8 mouse cellular contexts compared by ENCODE assay signal in genomic region chr10:80665459-80665858, GRCm38 (mm10). TPM values are rescaled to one million over a fixed set of nuclear protein-coding genes. Genes with fewer than 3 reads are reported as not detected.
DNase-seq lines count a peak whose midpoint lies in the region; ATAC-seq and TF ChIP-seq lines count a peak whose summit lies in the region.

No protein-coding gene starts in this region.

- no peak for TF ChIP-seq CTCF in thymus, adult 2 months (IDR thresholded peaks at IDR 0.05; ENCODE audit: borderline replicate concordance, control insufficient read depth, extremely low read depth, insufficient read depth, low read length, poor library complexity)

- H3K27ac ChIP-seq in thymus, adult 2 months (ENCODE audit: control insufficient read depth, insufficient read depth, low read length) = peak overlapping the region; percentile 16; the same call in 1 of the 2 replicates
- peak overlapping the region; percentile 65; the same call in 1 of the 2 replicates for H3K27ac ChIP-seq in limb, embryonic 14.5 days (replicated peaks; ENCODE audit: low read depth, low read length)
- peak overlapping the region; percentile 94 for H3K27ac ChIP-seq in stomach, embryonic 16.5 days (ENCODE audit: low read length)

- no peak overlapping the region for H3K4me3 ChIP-seq in thymus, adult 2 months (ENCODE audit: control insufficient read depth, insufficient read depth, low read length)
- no peak overlapping the region for H3K4me3 ChIP-seq in limb, embryonic 14.5 days (replicated peaks; ENCODE audit: low read length)
- H3K4me3 ChIP-seq in stomach, embryonic 16.5 days (replicated peaks; ENCODE audit: low read length) = no peak overlapping the region

- peaks cover 39% of the 10 kb centered on the region for H3K4me1 ChIP-seq in thymus, adult 2 months (replicated peaks; ENCODE audit: control insufficient read depth, insufficient read depth, low read length)
- peaks cover 15% of the 10 kb centered on the region for H3K4me1 ChIP-seq in limb, embryonic 14.5 days (ENCODE audit: control insufficient read depth, insufficient read depth, low read length)
- H3K4me1 ChIP-seq in stomach, embryonic 16.5 days (ENCODE audit: control insufficient read depth, insufficient read depth, low read length) = peaks cover 45% of the 10 kb centered on the region

- WGBS in thymus, adult 2 months = 63% methylated on average over 4 of the region's 4 CpGs
- WGBS in limb, embryonic 14.5 days = 63% methylated on average over 4 of the region's 4 CpGs
- 49% methylated on average over 4 of the region's 4 CpGs for WGBS in stomach, embryonic 16.5 days

- no peak for ATAC-seq in limb, embryonic 14.5 days (ENCODE audit: low FRiP score, low read depth)
- ATAC-seq in stomach, embryonic 16.5 days (ENCODE audit: insufficient read depth, low FRiP score) = no peak
- ATAC-seq in monocyte, adult 5-6 weeks (replicated peaks; ENCODE audit: insufficient number of reproducible peaks, low FRiP score, low TSS enrichment, poor library complexity, severe bottlenecking) = no peak

- no peak for TF ChIP-seq POLR2A in thymus, adult 2 months (IDR thresholded peaks at IDR 0.05; ENCODE audit: control insufficient read depth, extremely low read depth, insufficient read depth, low read length, poor library complexity)
- no peak for TF ChIP-seq POLR2A in limb, embryonic 14.5 days (IDR thresholded peaks at IDR 0.05; ENCODE audit: borderline replicate concordance, extremely low read depth, insufficient read depth, insufficient read length)

- intact Hi-C loops in gastrocnemius, postnatal 14 days (cut with DNase I; ENCODE audit: low total_unique reads) = no loop called here

- peak; percentile 60 for DNase-seq in gastrocnemius, postnatal 25 days
- no peak for DNase-seq in gastrocnemius, postnatal 14 days
- DNase-seq in thymus, adult 2 months = no peak
- no peak for DNase-seq in thymus, postnatal 14 days
- no peak for DNase-seq in limb, embryonic 14.5 days (ENCODE audit: low spot score)
- no peak for DNase-seq in T-cell, adult 2 months (ENCODE audit: low spot score)

- no peaks in the 10 kb centered on the region for H3K9me3 ChIP-seq in limb, embryonic 14.5 days (ENCODE audit: control insufficient read depth, low read length)
- no peaks in the 10 kb centered on the region for H3K9me3 ChIP-seq in stomach, embryonic 16.5 days (replicated peaks; ENCODE audit: control insufficient read depth, low read length)

- H3K27me3 ChIP-seq in thymus, adult 2 months (ENCODE audit: control insufficient read depth, insufficient read depth, low read length) = no peaks in the 10 kb centered on the region
- H3K27me3 ChIP-seq in limb, embryonic 14.5 days (ENCODE audit: control insufficient read depth, insufficient read depth, low read length) = no peaks in the 10 kb centered on the region
- no peaks in the 10 kb centered on the region for H3K27me3 ChIP-seq in stomach, embryonic 16.5 days (ENCODE audit: control insufficient read depth, insufficient read depth, low read length)

- H3K4me2 ChIP-seq in limb, embryonic 14.5 days (replicated peaks; ENCODE audit: low read depth, low read length, severe bottlenecking) = 0 out of 2 replicates have a peak overlapping the region, but pooled peaks have one; percentile 33
- H3K4me2 ChIP-seq in stomach, embryonic 16.5 days (ENCODE audit: low read depth, low read length) = peak overlapping the region; percentile 49; the same call in 1 of the 2 replicates

- no peak overlapping the region for H3K9ac ChIP-seq in limb, embryonic 14.5 days (ENCODE audit: low read depth, low read length, severe bottlenecking)
- peak overlapping the region; percentile 58; the same call in 1 of the 2 replicates for H3K9ac ChIP-seq in stomach, embryonic 16.5 days (ENCODE audit: low read length)

- peaks cover 51% of the 10 kb centered on the region for H3K36me3 ChIP-seq in thymus, adult 2 months (ENCODE audit: control insufficient read depth, insufficient read depth, low read length)
- peaks cover 46% of the 10 kb centered on the region for H3K36me3 ChIP-seq in limb, embryonic 14.5 days (ENCODE audit: control insufficient read depth, insufficient read depth, low read length)
- H3K36me3 ChIP-seq in stomach, embryonic 16.5 days (ENCODE audit: control insufficient read depth, insufficient read depth, low read length) = peaks cover 28% of the 10 kb centered on the region

RNA-seq across cellular contexts. Expression of gene Btbd2, which starts 8.6 kb away (rescaled TPM):
- total RNA-seq in gastrocnemius, postnatal 25 days (2021) = 10 to 100 TPM; 30.5 to 31.4 TPM
- total RNA-seq in gastrocnemius, postnatal 14 days (2021) = 10 to 100 TPM; 30.1 to 34.4 TPM
- 94.7 and 103 TPM in 2 replicates for polyA plus RNA-seq in thymus, adult 2 months (2012; rRNA removed)
- 87.8 and 122 TPM in 2 replicates for polyA plus RNA-seq in limb, embryonic 14.5 days (2012; rRNA removed)
- 78.0 and 89.1 TPM in 2 replicates for polyA plus RNA-seq in limb, embryonic 14.5 days (2014; fragmentation: Nextera tagmentation; extraction: Ambion mirVana)
- 11.5 and 12.7 TPM in 2 replicates for polyA plus RNA-seq in stomach, embryonic 16.5 days (2015; fragmentation: Nextera tagmentation; extraction: Ambion mirVana)
- 14.6 to 23.9 TPM (median 23.1 TPM) in 3 replicates for total RNA-seq in monocyte, adult 5-6 weeks (2017)

RNA-seq across cellular contexts. Expression of gene Mknk2, which starts 12.5 kb away (rescaled TPM):
- 100 to 1,000 TPM; 243 to 270 TPM for total RNA-seq in gastrocnemius, postnatal 25 days (2021)
- total RNA-seq in gastrocnemius, postnatal 14 days (2021) = 100 to 1,000 TPM; 167 to 186 TPM
- polyA plus RNA-seq in thymus, adult 2 months (2012; rRNA removed) = 606 and 621 TPM in 2 replicates
- 108 and 147 TPM in 2 replicates for polyA plus RNA-seq in limb, embryonic 14.5 days (2012; rRNA removed)
- 93.0 and 97.7 TPM in 2 replicates for polyA plus RNA-seq in limb, embryonic 14.5 days (2014; fragmentation: Nextera tagmentation; extraction: Ambion mirVana)
- 42.8 and 45.1 TPM in 2 replicates for polyA plus RNA-seq in stomach, embryonic 16.5 days (2015; fragmentation: Nextera tagmentation; extraction: Ambion mirVana)
- 56.7 to 115 TPM (median 94.0 TPM) in 3 replicates for total RNA-seq in monocyte, adult 5-6 weeks (2017)

RNA-seq across cellular contexts. Expression of gene Mob3a, which starts 36.3 kb away (rescaled TPM):
- total RNA-seq in gastrocnemius, postnatal 25 days (2021) = 1 to 10 TPM; 5.7 to 6.8 TPM
- total RNA-seq in gastrocnemius, postnatal 14 days (2021) = 1 to 10 TPM; 5.5 to 7.4 TPM
- polyA plus RNA-seq in thymus, adult 2 months (2012; rRNA removed) = 252 and 261 TPM in 2 replicates
- polyA plus RNA-seq in limb, embryonic 14.5 days (2012; rRNA removed) = 33.7 and 42.7 TPM in 2 replicates
- 35.9 and 36.5 TPM in 2 replicates for polyA plus RNA-seq in limb, embryonic 14.5 days (2014; fragmentation: Nextera tagmentation; extraction: Ambion mirVana)
- polyA plus RNA-seq in stomach, embryonic 16.5 days (2015; fragmentation: Nextera tagmentation; extraction: Ambion mirVana) = 51.6 and 57.5 TPM in 2 replicates
- 57.4 to 129 TPM (median 87.2 TPM) in 3 replicates for total RNA-seq in monocyte, adult 5-6 weeks (2017)

RNA-seq across cellular contexts. Expression of gene Izumo4, which starts 36.5 kb away (rescaled TPM):
- total RNA-seq in gastrocnemius, postnatal 25 days (2021) = 1 to 10 TPM; 2.4 to 3.8 TPM
- 1 to 10 TPM; 3.2 to 3.5 TPM for total RNA-seq in gastrocnemius, postnatal 14 days (2021)
- 56.4 and 66.9 TPM in 2 replicates for polyA plus RNA-seq in thymus, adult 2 months (2012; rRNA removed)
- polyA plus RNA-seq in limb, embryonic 14.5 days (2012; rRNA removed) = 64.5 and 66.1 TPM in 2 replicates
- 14.4 and 15.9 TPM in 2 replicates for polyA plus RNA-seq in limb, embryonic 14.5 days (2014; fragmentation: Nextera tagmentation; extraction: Ambion mirVana)
- polyA plus RNA-seq in stomach, embryonic 16.5 days (2015; fragmentation: Nextera tagmentation; extraction: Ambion mirVana) = 25.5 and 28.7 TPM in 2 replicates
- total RNA-seq in monocyte, adult 5-6 weeks (2017) = 10.6 to 17.9 TPM (median 17.1 TPM) in 3 replicates

RNA-seq across cellular contexts. Expression of gene Csnk1g2, which starts 42.8 kb away (rescaled TPM):
- 10 to 100 TPM; 85.8 to 99.9 TPM for total RNA-seq in gastrocnemius, postnatal 25 days (2021)
- total RNA-seq in gastrocnemius, postnatal 14 days (2021) = 100 to 1,000 TPM in 1 of 2 experiments, 10 to 100 TPM in 1; 94.3 to 105 TPM
- polyA plus RNA-seq in thymus, adult 2 months (2012; rRNA removed) = 492 and 499 TPM in 2 replicates
- 253 and 298 TPM in 2 replicates for polyA plus RNA-seq in limb, embryonic 14.5 days (2012; rRNA removed)
- polyA plus RNA-seq in limb, embryonic 14.5 days (2014; fragmentation: Nextera tagmentation; extraction: Ambion mirVana) = 110 and 125 TPM in 2 replicates
- 18.1 TPM in 2 replicates for polyA plus RNA-seq in stomach, embryonic 16.5 days (2015; fragmentation: Nextera tagmentation; extraction: Ambion mirVana)
- 174 to 193 TPM (median 192 TPM) in 3 replicates for total RNA-seq in monocyte, adult 5-6 weeks (2017)

Comparison
In these comparisons a context has a peak if more than half of its experiments do, and no peak if none do; other contexts are left out.
1. H3K27ac ChIP-seq: peak in every context shown above with its lines; median percentile 94 in stomach, embryonic 16.5 days; 65 in limb, embryonic 14.5 days; 16 in thymus, adult 2 months.